Mouse (Mus musculus): ENCODE results near the gene Vamp2. TPM values are rescaled to one million over a fixed set of nuclear protein-coding genes. Genes with fewer than 3 reads are reported as not detected.
A peak's percentile ranks its signal among the peaks of the same experiment; 100 is the strongest.

Vamp2 gene
- polyA plus RNA-seq, 2 experiments, result 89.8 to 199 TPM

GRCm38 (mm10) chr11:69123056-69123692 is 34.9 kb downstream of the Vamp2 start:
- no peaks in the 10 kb centered on the region for H3K36me3 ChIP-seq (ENCODE audit: control insufficient read depth, insufficient read depth, low read length)
- ATAC-seq (ENCODE audit: low FRiP score, low read depth) (no peak), DNase-seq (ENCODE audit: low spot score) (peak; percentile 93)
- WGBS, result under 1% methylated on average over 29 of the region's 29 CpGs
- peak overlapping the region; percentile 81 for H3K27ac ChIP-seq (replicated peaks; ENCODE audit: low read depth, low read length)
- no peak for TF ChIP-seq POLR2A (IDR thresholded peaks at IDR 0.05; ENCODE audit: borderline replicate concordance, extremely low read depth, insufficient read depth, insufficient read length)
- no peaks in the 10 kb centered on the region for H3K9me3 ChIP-seq (ENCODE audit: control insufficient read depth, low read length)
- peak overlapping the region; percentile 65 for H3K9ac ChIP-seq (ENCODE audit: low read depth, low read length, severe bottlenecking)
- H3K4me3 ChIP-seq (replicated peaks; ENCODE audit: low read length), result peak overlapping the region; percentile 74
- H3K4me2 ChIP-seq (replicated peaks; ENCODE audit: low read depth, low read length, severe bottlenecking), result peak overlapping the region; percentile 90
- H3K4me1 ChIP-seq (ENCODE audit: control insufficient read depth, insufficient read depth, low read length), result peaks cover 26% of the 10 kb centered on the region
- no peaks in the 10 kb centered on the region for H3K27me3 ChIP-seq (ENCODE audit: control insufficient read depth, insufficient read depth, low read length)

GRCm38 (mm10) chr11:69123693-69124497 is 35.6 kb downstream of the Vamp2 start:
- peaks cover 25% of the 10 kb centered on the region for H3K4me1 ChIP-seq (ENCODE audit: control insufficient read depth, insufficient read depth, low read length)
- H3K9ac ChIP-seq (ENCODE audit: low read depth, low read length, severe bottlenecking), result peak overlapping the region; percentile 32; the same call in 1 of the 2 replicates
- peak overlapping the region; percentile 65 for H3K27ac ChIP-seq (replicated peaks; ENCODE audit: low read depth, low read length)
- no peaks in the 10 kb centered on the region for H3K27me3 ChIP-seq (ENCODE audit: control insufficient read depth, insufficient read depth, low read length)
- H3K4me3 ChIP-seq (replicated peaks; ENCODE audit: low read length), result peak overlapping the region; percentile 74
- H3K4me2 ChIP-seq (replicated peaks; ENCODE audit: low read depth, low read length, severe bottlenecking), result peak overlapping the region; percentile 90
- under 1% methylated on average over 31 of the region's 31 CpGs for WGBS
- no peaks in the 10 kb centered on the region for H3K9me3 ChIP-seq (ENCODE audit: control insufficient read depth, low read length)
- no peaks in the 10 kb centered on the region for H3K36me3 ChIP-seq (ENCODE audit: control insufficient read depth, insufficient read depth, low read length)
- DNase-seq (ENCODE audit: low spot score), result peak; percentile 95
- no peak for TF ChIP-seq POLR2A (IDR thresholded peaks at IDR 0.05; ENCODE audit: borderline replicate concordance, extremely low read depth, insufficient read depth, insufficient read length)
- peak; percentile 77 for ATAC-seq (ENCODE audit: low FRiP score, low read depth)

- no peaks in the 10 kb centered on the region for H3K27me3 ChIP-seq (ENCODE audit: control insufficient read depth, insufficient read depth, low read length)
- H3K36me3 ChIP-seq (ENCODE audit: control insufficient read depth, insufficient read depth, low read length), result no peaks in the 10 kb centered on the region
- H3K4me3 ChIP-seq (replicated peaks; ENCODE audit: low read length), result peak overlapping the region; percentile 74
- H3K27ac ChIP-seq (replicated peaks; ENCODE audit: low read depth, low read length), result no peak overlapping the region
- no peak overlapping the region for H3K9ac ChIP-seq (ENCODE audit: low read depth, low read length, severe bottlenecking)
- H3K4me2 ChIP-seq (replicated peaks; ENCODE audit: low read depth, low read length, severe bottlenecking), result peak overlapping the region; percentile 90
- peaks cover 20% of the 10 kb centered on the region for H3K4me1 ChIP-seq (ENCODE audit: control insufficient read depth, insufficient read depth, low read length)
- no peaks in the 10 kb centered on the region for H3K9me3 ChIP-seq (ENCODE audit: control insufficient read depth, low read length)
- peak; percentile 91 for DNase-seq (ENCODE audit: low spot score)
- no peak for TF ChIP-seq POLR2A (IDR thresholded peaks at IDR 0.05; ENCODE audit: borderline replicate concordance, extremely low read depth, insufficient read depth, insufficient read length)
- ATAC-seq (ENCODE audit: low FRiP score, low read depth), result peak; percentile 76
- WGBS, result 0% methylated on average over 3 of the region's 3 CpGs
Measured at GRCm38 (mm10) chr11:69124498-69124847, 36.2 kb downstream of the Vamp2 start.

- peak overlapping the region; percentile 57 for H3K9ac ChIP-seq (ENCODE audit: low read depth, low read length, severe bottlenecking)
- WGBS, result under 1% methylated on average over 24 of the region's 24 CpGs
- no peak for TF ChIP-seq POLR2A (IDR thresholded peaks at IDR 0.05; ENCODE audit: borderline replicate concordance, extremely low read depth, insufficient read depth, insufficient read length)
Measured at GRCm38 (mm10) chr11:69125041-69125851, 37.0 kb downstream of the Vamp2 start.

GRCm38 (mm10) chr11:69125852-69125918 is 37.4 kb downstream of the Vamp2 start, which contains the start of gene Aloxe3:
Gene Aloxe3, plus strand, starts transcription at chr11:69125896.
- no peak for TF ChIP-seq POLR2A (IDR thresholded peaks at IDR 0.05; ENCODE audit: borderline replicate concordance, extremely low read depth, insufficient read depth, insufficient read length)
- H3K9me3 ChIP-seq (ENCODE audit: control insufficient read depth, low read length), result no peaks in the 10 kb centered on the region
- H3K4me2 ChIP-seq (replicated peaks; ENCODE audit: low read depth, low read length, severe bottlenecking), result peak within 1 kb of the TSS; percentile 80
- H3K36me3 ChIP-seq (ENCODE audit: control insufficient read depth, insufficient read depth, low read length), result no peaks in the 10 kb centered on the region
- peak within 1 kb of the TSS; percentile 63; the same call in 1 of the 2 replicates for H3K27ac ChIP-seq (replicated peaks; ENCODE audit: low read depth, low read length)
- H3K27me3 ChIP-seq (ENCODE audit: control insufficient read depth, insufficient read depth, low read length), result no peaks in the 10 kb centered on the region
- 2% methylated on average over 3 of the region's 3 CpGs for WGBS
- H3K4me3 ChIP-seq (replicated peaks; ENCODE audit: low read length), result peak within 1 kb of the TSS; percentile 57
- peaks cover 11% of the 10 kb centered on the region for H3K4me1 ChIP-seq (ENCODE audit: control insufficient read depth, insufficient read depth, low read length)
- no peak for ATAC-seq (ENCODE audit: low FRiP score, low read depth)
- DNase-seq (ENCODE audit: low spot score), result no peak
- peak within 1 kb of the TSS; percentile 57 for H3K9ac ChIP-seq (ENCODE audit: low read depth, low read length, severe bottlenecking)

More at GRCm38 (mm10) chr11:69125041-69125851, 37.0 kb downstream of the Vamp2 start:
- Histone ChIP-seq H3K36me3 (ENCODE audit: control insufficient read depth, insufficient read depth, low read length) (no peaks in the 10 kb centered on the region), H3K9me3 (ENCODE audit: control insufficient read depth, low read length) (no peaks in the 10 kb centered on the region), H3K4me3 (replicated peaks; ENCODE audit: low read length) (peak overlapping the region; percentile 57), H3K4me2 (replicated peaks; ENCODE audit: low read depth, low read length, severe bottlenecking) (peak overlapping the region; percentile 80), H3K4me1 (ENCODE audit: control insufficient read depth, insufficient read depth, low read length) (peaks cover 15% of the 10 kb centered on the region), H3K27ac (replicated peaks; ENCODE audit: low read depth, low read length) (peak overlapping the region; percentile 63; the same call in 1 of the 2 replicates), H3K27me3 (ENCODE audit: control insufficient read depth, insufficient read depth, low read length) (no peaks in the 10 kb centered on the region)
- ATAC-seq (ENCODE audit: low FRiP score, low read depth), result peak; percentile 53
- DNase-seq (ENCODE audit: low spot score), result peak; percentile 95
